Mouse (Mus musculus) limb, embryonic 11.5 days (tissue): ENCODE measurements at regions not wholly inside any gene's neighbourhood (a gene's known extent, or its start where the extent isn't known, plus 50 kb on each side); places are given as distances from the start of the nearest gene placed in this dataset.
A peak's percentile ranks its signal among the peaks of the same experiment; 100 is the strongest.

Experiments used
- ATAC-seq: fragments of 200-750 bp; cut with Nextera tagmentation; 2 replicates; pipeline ENCODE4 v1.8.0; 2017; ENCODE audit warnings: low read depth; ENCODE audit not compliant: insufficient number of reproducible peaks, low FRiP score, low TSS enrichment
- DNase-seq: peaks from one replicate; pipeline ENCODE4 v3.0.0-alpha.2; 2015; ENCODE audit warnings: low spot score
- H3K27ac ChIP-seq: fragments of 300-500 bp; sonication (generic); replicated peaks from 2 replicates; pipeline ENCODE4 v1.5.1; 2014; ENCODE audit warnings: low read depth, mild to moderate bottlenecking, low read length
- H3K27me3 ChIP-seq: fragments of 300-500 bp; sonication (generic); 2 replicates; pipeline ENCODE4 v1.6.1; 2014; ENCODE audit warnings: mild to moderate bottlenecking, low read length, mixed read lengths; ENCODE audit not compliant: control insufficient read depth, insufficient read depth
- H3K36me3 ChIP-seq: fragments of 300-500 bp; sonication (generic); 2 replicates; pipeline ENCODE4 v1.6.1; 2014; ENCODE audit warnings: mild to moderate bottlenecking, low read length, moderate library complexity, mixed read lengths; ENCODE audit not compliant: control insufficient read depth, insufficient read depth
- H3K4me1 ChIP-seq: fragments of 300-500 bp; sonication (generic); 2 replicates; pipeline ENCODE4 v1.6.1; 2014; ENCODE audit warnings: low read length, mixed read lengths; ENCODE audit not compliant: control insufficient read depth, insufficient read depth
- H3K4me2 ChIP-seq: fragments of 300-500 bp; sonication (generic); 2 replicates; pipeline ENCODE4 v1.6.1; 2014; ENCODE audit warnings: low read depth, mild to moderate bottlenecking, moderate library complexity; ENCODE audit not compliant: severe bottlenecking
- H3K4me3 ChIP-seq: fragments of 300-500 bp; sonication (generic); 2 replicates; pipeline ENCODE4 v1.5.1; 2014; ENCODE audit warnings: low read depth, low read length
- H3K9ac ChIP-seq: fragments of 300-500 bp; sonication (generic); 2 replicates; pipeline ENCODE4 v1.6.1; 2014; ENCODE audit warnings: mild to moderate bottlenecking, low read length
- H3K9me3 ChIP-seq: fragments of 300-500 bp; sonication (generic); 2 replicates; pipeline ENCODE4 v1.6.1; 2016; ENCODE audit warnings: low read length; ENCODE audit not compliant: control insufficient read depth
- WGBS: fragments of 180-500 bp; shearing (Covaris S2); extraction: QIAGEN DNeasy Blood & Tissue Kit; methylation state at CpG from one replicate; pipeline ENCODE4 v1.1.7; 2014; 5-methylcytosine and 5-hydroxymethylcytosine counted together

DNA sequence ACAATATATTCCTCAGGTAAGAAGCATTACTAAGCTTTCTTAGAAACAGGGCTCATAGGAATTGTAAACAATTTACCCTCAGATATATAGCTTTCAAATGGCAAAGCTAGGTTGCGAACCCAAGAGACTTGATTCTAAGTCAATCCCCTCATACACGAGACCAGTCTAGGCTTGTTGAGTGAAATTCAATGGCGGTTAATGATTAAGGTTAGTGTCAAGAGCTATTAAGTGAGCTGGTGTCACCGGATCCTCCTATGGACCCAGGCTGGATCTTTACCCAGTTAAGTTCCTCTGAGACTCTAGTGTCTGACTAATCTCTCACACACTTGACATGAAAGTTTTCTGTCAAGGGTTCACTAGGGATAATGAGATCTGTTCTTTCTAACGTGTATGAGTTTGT is 57.6 kb upstream of the Mad2l1 start:
- WGBS = 23% methylated on average over 5 of the region's 5 CpGs
- H3K27me3 ChIP-seq = no peaks in the 10 kb centered on the region
- ATAC-seq (no peak), DNase-seq (no peak)
- H3K9ac ChIP-seq = no peak overlapping the region
- no peak overlapping the region for H3K27ac ChIP-seq
- H3K4me3 ChIP-seq = no peak overlapping the region
- H3K4me2 ChIP-seq = no peak overlapping the region
- no peaks in the 10 kb centered on the region for H3K9me3 ChIP-seq
- H3K4me1 ChIP-seq = no peaks in the 10 kb centered on the region
- no peaks in the 10 kb centered on the region for H3K36me3 ChIP-seq

DNA sequence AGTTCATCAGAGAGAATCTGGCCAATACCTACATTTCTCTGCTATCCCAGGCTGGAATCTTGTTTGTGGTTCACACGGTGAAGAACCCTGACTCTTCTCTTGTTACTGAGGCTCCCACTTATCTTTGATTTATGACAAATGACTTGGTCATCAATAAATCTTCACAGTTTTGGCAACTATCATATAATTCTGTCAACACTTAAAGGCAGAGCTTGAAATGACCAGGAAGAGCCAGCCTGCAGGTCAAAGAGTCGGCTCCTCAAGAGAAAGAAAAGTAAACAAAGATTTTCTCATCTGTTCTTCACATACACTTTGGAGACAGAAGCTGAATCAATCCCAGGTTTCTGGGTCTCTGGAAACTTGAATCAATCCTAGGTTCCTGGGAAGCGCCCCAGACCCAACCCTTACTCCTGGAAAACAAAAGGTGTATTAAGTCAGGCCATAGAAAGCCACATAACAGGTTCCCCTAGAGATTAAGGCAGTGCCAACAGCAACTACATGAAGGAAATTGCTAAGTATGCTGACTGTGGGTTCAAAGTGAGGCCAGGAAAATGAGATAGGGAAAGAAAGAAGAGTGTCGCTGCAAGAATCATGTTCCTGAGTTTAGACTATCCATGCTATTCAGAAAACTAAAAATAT is 56.7 kb upstream of the Mad2l1 start:
- H3K36me3 ChIP-seq = no peaks in the 10 kb centered on the region
- 24% methylated on average over 4 of the region's 4 CpGs for WGBS
- H3K27ac ChIP-seq = no peak overlapping the region
- DNase-seq = no peak
- no peaks in the 10 kb centered on the region for H3K4me1 ChIP-seq
- H3K4me3 ChIP-seq = no peak overlapping the region
- H3K9me3 ChIP-seq = no peaks in the 10 kb centered on the region
- no peak overlapping the region for H3K4me2 ChIP-seq
- no peak overlapping the region for H3K9ac ChIP-seq
- H3K27me3 ChIP-seq = no peaks in the 10 kb centered on the region
- ATAC-seq = no peak

DNA sequence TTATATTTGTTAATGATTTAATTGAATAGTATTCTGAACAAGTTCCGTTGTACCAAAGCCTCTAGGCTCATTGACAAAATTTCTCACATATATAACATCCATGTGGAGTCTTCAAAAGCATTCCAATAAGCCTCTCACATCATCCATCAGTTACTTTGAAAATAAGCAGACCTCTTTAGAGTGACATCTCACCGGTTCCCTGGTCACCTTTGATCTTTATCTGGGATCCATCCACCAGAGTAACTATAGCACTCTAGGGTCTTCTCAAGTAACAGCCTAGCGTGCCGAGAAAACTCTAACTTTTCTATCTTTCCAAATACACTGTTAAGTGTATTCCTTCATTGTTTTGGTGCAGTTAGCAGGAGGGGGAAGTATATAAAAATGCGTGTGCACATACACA is 55.6 kb upstream of the Mad2l1 start:
- no peak overlapping the region for H3K27ac ChIP-seq
- DNase-seq = no peak
- H3K4me1 ChIP-seq = no peaks in the 10 kb centered on the region
- H3K27me3 ChIP-seq = no peaks in the 10 kb centered on the region
- H3K9ac ChIP-seq = no peak overlapping the region
- H3K9me3 ChIP-seq = no peaks in the 10 kb centered on the region
- no peak for ATAC-seq
- WGBS = 25% methylated on average over 5 of the region's 5 CpGs
- H3K4me3 ChIP-seq = no peak overlapping the region
- no peak overlapping the region for H3K4me2 ChIP-seq
- H3K36me3 ChIP-seq = no peaks in the 10 kb centered on the region

DNA sequence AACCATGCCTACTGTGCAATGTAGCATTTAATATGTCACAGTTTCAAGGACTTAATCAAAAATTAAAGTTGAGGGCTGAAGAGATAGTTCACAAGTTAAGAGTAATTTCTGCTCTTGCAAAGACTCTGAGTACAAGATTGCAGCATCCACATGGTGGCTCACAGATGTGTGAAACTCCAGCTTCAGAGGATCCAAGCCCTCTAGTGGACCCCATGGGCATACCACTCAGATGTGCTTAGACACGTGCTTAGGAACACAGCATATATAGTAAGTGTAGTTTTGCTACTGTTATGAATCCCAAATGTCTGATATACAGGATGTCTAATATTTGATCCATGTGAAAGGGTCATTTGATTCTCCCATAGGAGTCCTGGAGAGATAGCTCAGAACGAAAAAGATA is 55.0 kb upstream of the Mad2l1 start:
- H3K9me3 ChIP-seq = no peaks in the 10 kb centered on the region
- H3K9ac ChIP-seq = no peak overlapping the region
- ATAC-seq (no peak), DNase-seq (peak; percentile 52)
- H3K36me3 ChIP-seq = no peaks in the 10 kb centered on the region
- H3K4me3 ChIP-seq = no peak overlapping the region
- no peak overlapping the region for H3K27ac ChIP-seq
- no peaks in the 10 kb centered on the region for H3K4me1 ChIP-seq
- H3K27me3 ChIP-seq = no peaks in the 10 kb centered on the region
- 63% methylated on average over 2 of the region's 2 CpGs for WGBS
- H3K4me2 ChIP-seq = no peak overlapping the region

DNA sequence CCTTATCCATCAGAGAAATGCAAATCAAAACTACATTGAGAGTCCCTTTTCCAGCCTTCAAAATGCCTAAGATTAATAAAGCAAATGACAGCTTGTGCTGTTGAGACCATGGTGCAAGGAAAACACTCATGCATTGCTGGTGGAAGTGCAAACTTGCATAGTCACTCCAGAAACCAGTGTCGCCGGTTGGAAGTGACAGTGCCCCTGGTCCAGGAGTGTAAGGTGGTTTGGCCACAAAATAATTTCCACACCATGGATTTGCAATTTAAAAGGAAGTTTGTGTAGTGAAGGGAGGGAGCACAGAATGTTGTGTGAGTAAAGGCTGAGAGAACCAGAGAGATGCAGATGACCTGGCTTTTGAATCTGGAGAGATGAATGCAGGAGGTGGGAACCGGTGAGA is 52.4 kb upstream of the Mad2l1 start:
- WGBS = 93% methylated on average over 3 of the region's 3 CpGs
- H3K27me3 ChIP-seq = no peaks in the 10 kb centered on the region
- no peaks in the 10 kb centered on the region for H3K4me1 ChIP-seq
- H3K4me2 ChIP-seq = no peak overlapping the region
- H3K9me3 ChIP-seq = no peaks in the 10 kb centered on the region
- ATAC-seq (no peak), DNase-seq (no peak)
- no peak overlapping the region for H3K4me3 ChIP-seq
- H3K36me3 ChIP-seq = no peaks in the 10 kb centered on the region
- H3K27ac ChIP-seq = no peak overlapping the region
- H3K9ac ChIP-seq = no peak overlapping the region
